Mouse (Mus musculus): ENCODE results near the gene Olfr692. TPM values are rescaled to one million over a fixed set of nuclear protein-coding genes. Genes with fewer than 3 reads are reported as not detected.
"Not testable (repeated sequence)": the region's sequence is repeated elsewhere in the genome, so short reads cannot be mapped to it uniquely, and the experiment has no call there.

Gene Olfr692
- polyA plus RNA-seq, 1 experiment from 2014 or later: not detected

GRCm38 (mm10) chr7:105411874-105412632 is 44.0 kb downstream of the Olfr692 start:
- ATAC-seq (ENCODE audit: insufficient number of reproducible peaks, insufficient read depth, low FRiP score, low TSS enrichment); H3K36me3 ChIP-seq; H3K27me3 ChIP-seq; H3K4me2 ChIP-seq (replicated peaks); H3K9ac ChIP-seq; H3K4me3 ChIP-seq; H3K9me3 ChIP-seq; H3K4me1 ChIP-seq; H3K27ac ChIP-seq: not testable (repeated sequence)
- 63% methylated on average over 8 of the region's 8 CpGs for WGBS

GRCm38 (mm10) chr7:105414385-105414784 is 46.4 kb downstream of the Olfr692 start:
- Histone ChIP-seq H3K9me3 (no peaks in the 10 kb centered on the region), H3K4me3 (no peak overlapping the region), H3K36me3 (no peaks in the 10 kb centered on the region), H3K27me3 (no peaks in the 10 kb centered on the region), H3K27ac (no peak overlapping the region), H3K4me1 (no peaks in the 10 kb centered on the region), H3K4me2 (replicated peaks) (no peak overlapping the region), H3K9ac (no peak overlapping the region)
- WGBS: 53% methylated on average over 6 of the region's 6 CpGs
- ATAC-seq (ENCODE audit: insufficient number of reproducible peaks, insufficient read depth, low FRiP score, low TSS enrichment): no peak

- Histone ChIP-seq H3K27me3 (no peaks in the 10 kb centered on the region), H3K4me2 (replicated peaks) (no peak overlapping the region), H3K4me3 (no peak overlapping the region), H3K27ac (no peak overlapping the region), H3K9ac (no peak overlapping the region), H3K9me3 (no peaks in the 10 kb centered on the region), H3K4me1 (no peaks in the 10 kb centered on the region), H3K36me3 (no peaks in the 10 kb centered on the region)
- 94% methylated on average over 7 of the region's 7 CpGs for WGBS
- no peak for ATAC-seq (ENCODE audit: insufficient number of reproducible peaks, insufficient read depth, low FRiP score, low TSS enrichment)
These were observed 48.5 kb downstream of the Olfr692 start for GRCm38 (mm10) chr7:105416529-105416928.

- no peak for ATAC-seq (ENCODE audit: insufficient number of reproducible peaks, insufficient read depth, low FRiP score, low TSS enrichment)
- Histone ChIP-seq H3K36me3 (no peaks in the 10 kb centered on the region), H3K27ac (no peak overlapping the region), H3K9me3 (no peaks in the 10 kb centered on the region), H3K4me2 (replicated peaks) (no peak overlapping the region), H3K27me3 (no peaks in the 10 kb centered on the region), H3K9ac (no peak overlapping the region), H3K4me3 (no peak overlapping the region), H3K4me1 (no peaks in the 10 kb centered on the region)
- WGBS: 82% methylated on average over 5 of the region's 5 CpGs
These were observed 50.1 kb downstream of the Olfr692 start for GRCm38 (mm10) chr7:105418106-105418505.

Other genes with a start within 250 kb of the Olfr692 start
- not detected in 2 replicates for gene Olfr683, start 221.2 kb upstream of the Olfr692 start, polyA plus RNA-seq (2016; fragmentation: Nextera tagmentation; extraction: Ambion mirVana)
- gene Olfr684, start 204.6 kb upstream of the Olfr692 start, polyA plus RNA-seq (2016; fragmentation: Nextera tagmentation; extraction: Ambion mirVana): not detected in 2 replicates
- not detected in 2 replicates for gene Olfr685, start 182.2 kb upstream of the Olfr692 start, polyA plus RNA-seq (2016; fragmentation: Nextera tagmentation; extraction: Ambion mirVana)
- not detected in 2 replicates for gene Olfr686, start 160.7 kb upstream of the Olfr692 start, polyA plus RNA-seq (2016; fragmentation: Nextera tagmentation; extraction: Ambion mirVana)
- gene Olfr688, start 80.1 kb upstream of the Olfr692 start, polyA plus RNA-seq (2016; fragmentation: Nextera tagmentation; extraction: Ambion mirVana): not detected in 2 replicates
- gene Olfr689, start 57.1 kb upstream of the Olfr692 start, polyA plus RNA-seq (2016; fragmentation: Nextera tagmentation; extraction: Ambion mirVana): not detected in 2 replicates
- gene Olfr690, start 34.1 kb upstream of the Olfr692 start, polyA plus RNA-seq (2016; fragmentation: Nextera tagmentation; extraction: Ambion mirVana): not detected in 2 replicates
- gene Olfr691, start 26.0 kb upstream of the Olfr692 start, polyA plus RNA-seq (2016; fragmentation: Nextera tagmentation; extraction: Ambion mirVana): not detected in 2 replicates
- gene Gm5901, start 6.8 kb downstream of the Olfr692 start, polyA plus RNA-seq (2016; fragmentation: Nextera tagmentation; extraction: Ambion mirVana): not detected in 2 replicates
- gene Fam160a2, start 31.8 kb downstream of the Olfr692 start, polyA plus RNA-seq (2016; fragmentation: Nextera tagmentation; extraction: Ambion mirVana): 46.1 and 47.6 TPM in 2 replicates
- 0.08 TPM in 1 of 2 replicates, not detected in the other for gene Cnga4, start 36.3 kb downstream of the Olfr692 start, polyA plus RNA-seq (2016; fragmentation: Nextera tagmentation; extraction: Ambion mirVana)
- 0.31 and 0.47 TPM in 2 replicates for gene Cckbr, start 57.5 kb downstream of the Olfr692 start, polyA plus RNA-seq (2016; fragmentation: Nextera tagmentation; extraction: Ambion mirVana)
- gene Cavin3, start 114.1 kb downstream of the Olfr692 start, polyA plus RNA-seq (2016; fragmentation: Nextera tagmentation; extraction: Ambion mirVana): 36.7 and 40.0 TPM in 2 replicates
- gene Smpd1, start 186.1 kb downstream of the Olfr692 start, polyA plus RNA-seq (2016; fragmentation: Nextera tagmentation; extraction: Ambion mirVana): 40.8 and 41.4 TPM in 2 replicates
- 77.5 and 84.7 TPM in 2 replicates for gene Apbb1, start 213.4 kb downstream of the Olfr692 start, polyA plus RNA-seq (2016; fragmentation: Nextera tagmentation; extraction: Ambion mirVana)
- gene Hpx, start 231.9 kb downstream of the Olfr692 start, polyA plus RNA-seq (2016; fragmentation: Nextera tagmentation; extraction: Ambion mirVana): 0.52 and 0.59 TPM in 2 replicates

All from embryonic facial prominence, embryonic 12.5 days (tissue).